ENCODE assay signal across 7 mouse cellular contexts in genomic region chr9:105132002-105132367, GRCm38 (mm10). TPM values are rescaled to one million over a fixed set of nuclear protein-coding genes. Genes with fewer than 3 reads are reported as not detected.
DNase-seq lines count a peak whose midpoint lies in the region; ATAC-seq and TF ChIP-seq lines count a peak whose summit lies in the region.

No protein-coding gene starts in this region.

- no peak for DNase-seq in spleen, adult 2 months (ENCODE audit: low read depth in 1 of 2, low spot score in 2 of 2)
- no peak for DNase-seq in spleen, postnatal 4 days (ENCODE audit: low spot score in 2 of 2)
- peak; percentile 58 for DNase-seq in splenic B cell, adult 2 months (ENCODE audit: low read depth, low spot score)
- DNase-seq in left cerebral cortex, postnatal 25 days (ENCODE audit: low spot score in 2 of 2): no peak
- DNase-seq in adrenal gland, adult 2 months: no peak

- no peak overlapping the region for H3K9ac ChIP-seq in limb, embryonic 15.5 days

- H3K4me3 ChIP-seq in spleen, adult 2 months (ENCODE audit: extremely low read depth, insufficient read depth, insufficient read length): peak overlapping the region; percentile 91; the same call in 1 of the 2 replicates
- H3K4me3 ChIP-seq in limb, embryonic 15.5 days: peak overlapping the region; percentile 70

- no peak for TF ChIP-seq CTCF in spleen, adult 2 months (IDR thresholded peaks at IDR 0.05; ENCODE audit: extremely low read depth, insufficient read depth, insufficient read length, insufficient replicate concordance)

- H3K4me2 ChIP-seq in limb, embryonic 15.5 days: peak overlapping the region; percentile 82

- H3K36me3 ChIP-seq in spleen, adult 2 months (ENCODE audit: control insufficient read depth, insufficient read depth, low read length): no peaks in the 10 kb centered on the region
- H3K36me3 ChIP-seq in limb, embryonic 15.5 days: no peaks in the 10 kb centered on the region
- H3K36me3 ChIP-seq in splenic B cell, adult 2 months (ENCODE audit: control insufficient read depth, insufficient read depth, low read length, poor library complexity, severe bottlenecking): no peaks in the 10 kb centered on the region

- no peak for TF ChIP-seq POLR2A in spleen, adult 2 months (IDR thresholded peaks at IDR 0.05; ENCODE audit: low read depth, low read length)

- intact Hi-C loops in left cerebral cortex, postnatal 25 days (cut with DNase I): loop anchor here (5.0 to 10.0 kb wide), 2 partner anchors 80 to 183 kb away; partner anchors contain the start of gene Mrpl3

- H3K4me1 ChIP-seq in spleen, adult 2 months (ENCODE audit: control insufficient read depth, insufficient read depth, insufficient read length): peaks cover 15% of the 10 kb centered on the region; the same call in 1 of the 2 replicates
- H3K4me1 ChIP-seq in limb, embryonic 15.5 days: peaks cover 8% of the 10 kb centered on the region

- no peaks in the 10 kb centered on the region for H3K9me3 ChIP-seq in limb, embryonic 15.5 days

- H3K27me3 ChIP-seq in spleen, adult 2 months (ENCODE audit: control insufficient read depth, insufficient read depth, low read length): no peaks in the 10 kb centered on the region
- H3K27me3 ChIP-seq in limb, embryonic 15.5 days: no peaks in the 10 kb centered on the region
- H3K27me3 ChIP-seq in splenic B cell, adult 2 months (ENCODE audit: control insufficient read depth, insufficient read depth, low read length, poor library complexity, severe bottlenecking): no peaks in the 10 kb centered on the region

- whole genome bisulfite sequencing in spleen, adult 2 months: 24% methylated on average over 5 of the region's 5 CpGs
- 23% methylated on average over 5 of the region's 5 CpGs for WGBS in limb, embryonic 15.5 days

- peak overlapping the region; percentile 65 for H3K27ac ChIP-seq in spleen, adult 2 months (ENCODE audit: insufficient read depth, low read length)
- no peak overlapping the region for H3K27ac ChIP-seq in limb, embryonic 15.5 days

- peak; percentile 22 for ATAC-seq in erythroblast, adult 5-6 weeks (replicated peaks; ENCODE audit: low FRiP score, poor library complexity, severe bottlenecking)
- 0 out of 2 replicates have a peak, but pooled peaks have one; percentile 4 for ATAC-seq in limb, embryonic 15.5 days (ENCODE audit: insufficient number of reproducible peaks, low FRiP score, low TSS enrichment, low read depth)

RNA-seq across cellular contexts. Expression of gene Nudt16, which starts 0.4 kb away (rescaled TPM):
- 17.1 and 26.2 TPM in 2 replicates for polyA plus RNA-seq in spleen, adult 2 months (2012; rRNA removed)
- total RNA-seq in erythroblast, adult 5-6 weeks (2015; ENCODE audit: low replicate concordance): 1.9 and 12.7 TPM in 2 replicates
- 0.51 and 1.3 TPM in 2 replicates for total RNA-seq in erythroblast, adult 5-6 weeks (2017; ENCODE audit: low replicate concordance)
- polyA plus RNA-seq in limb, embryonic 15.5 days (2015; fragmentation: Nextera tagmentation; extraction: Ambion mirVana): 11.1 and 11.9 TPM in 2 replicates
- 10 to 100 TPM; 16.7 to 18.8 TPM for total RNA-seq in left cerebral cortex, postnatal 25 days (2021)
- 10 to 100 TPM; 14.2 to 21.7 TPM for total RNA-seq in adrenal gland, adult 2 months (2021)
- 24.7 and 34.0 TPM in 2 replicates for polyA plus RNA-seq in adrenal gland, adult 2 months (2012; rRNA removed)

RNA-seq across cellular contexts. Expression of gene 1700080E11Rik, which starts 12.9 kb away (rescaled TPM):
- not detected in 2 replicates for polyA plus RNA-seq in spleen, adult 2 months (2012; rRNA removed)
- not detected in 2 replicates for total RNA-seq in erythroblast, adult 5-6 weeks (2015; ENCODE audit: low replicate concordance)
- total RNA-seq in erythroblast, adult 5-6 weeks (2017; ENCODE audit: low replicate concordance): not detected in 2 replicates
- not detected in 2 replicates for polyA plus RNA-seq in limb, embryonic 15.5 days (2015; fragmentation: Nextera tagmentation; extraction: Ambion mirVana)
- total RNA-seq in left cerebral cortex, postnatal 25 days (2021): not detected
- not detected for total RNA-seq in adrenal gland, adult 2 months (2021)
- not detected in 2 replicates for polyA plus RNA-seq in adrenal gland, adult 2 months (2012; rRNA removed)
